Mouse (Mus musculus) heart, postnatal 0 days (tissue): ENCODE data around the gene Eid2b. TPM values are rescaled to one million over a fixed set of nuclear protein-coding genes. Genes with fewer than 3 reads are reported as not detected.

ENCODE experiments used
- ATAC-seq: fragments of 200-750 bp; cut with Nextera tagmentation; 2 replicates; pipeline ENCODE4 v1.8.0; 2017; ENCODE audit warnings: low read depth, moderate number of reproducible peaks, moderate library complexity; ENCODE audit not compliant: insufficient read depth
- DNase-seq: peaks from one replicate; pipeline ENCODE4 v3.0.0-alpha.2; 2016; ENCODE audit warnings: low spot score
- H3K27ac ChIP-seq: fragments of 300-500 bp; sonication (generic); 2 replicates; pipeline ENCODE4 v1.5.1; 2014; ENCODE audit warnings: low read depth, mild to moderate bottlenecking
- H3K27me3 ChIP-seq: fragments of 300-500 bp; sonication (generic); 2 replicates; pipeline ENCODE4 v1.6.1; 2014; ENCODE audit warnings: low read length, mixed read lengths; ENCODE audit not compliant: control insufficient read depth, insufficient read depth
- H3K36me3 ChIP-seq: fragments of 300-500 bp; sonication (generic); replicated peaks from 2 replicates; pipeline ENCODE4 v1.6.1; 2014; ENCODE audit warnings: low read length, mixed read lengths; ENCODE audit not compliant: control insufficient read depth, insufficient read depth
- H3K4me1 ChIP-seq: fragments of 300-500 bp; sonication (generic); 2 replicates; pipeline ENCODE4 v1.6.1; 2014; ENCODE audit warnings: antibody characterized with exemption; ENCODE audit not compliant: control insufficient read depth, insufficient read depth
- H3K4me2 ChIP-seq: fragments of 300-500 bp; sonication (generic); 2 replicates; pipeline ENCODE4 v1.6.1; 2014; ENCODE audit warnings: low read depth, mild to moderate bottlenecking, low read length, moderate library complexity
- H3K4me3 ChIP-seq: fragments of 300-500 bp; sonication (generic); 2 replicates; pipeline ENCODE4 v1.5.1; 2014; ENCODE audit warnings: low read depth, low read length
- H3K9ac ChIP-seq: fragments of 300-500 bp; sonication (generic); replicated peaks from 2 replicates; pipeline ENCODE4 v1.6.1; 2014; ENCODE audit warnings: low read depth, low read length, mixed read lengths
- H3K9me3 ChIP-seq: fragments of 300-500 bp; sonication (generic); replicated peaks from 2 replicates; pipeline ENCODE4 v1.6.1; 2016; ENCODE audit warnings: low read length; ENCODE audit not compliant: control insufficient read depth
- CTCF ChIP-seq: IDR thresholded peaks from 2 replicates; pipeline ENCODE4 v1.5.1; 2016; ENCODE audit warnings: antibody characterized with exemption, control low read depth, low read depth
- EP300 ChIP-seq: IDR thresholded peaks from 2 replicates; pipeline ENCODE4 v1.6.1; 2016; ENCODE audit warnings: antibody characterized with exemption, low read depth
- WGBS: fragments of 180-500 bp; shearing (Covaris S2); extraction: QIAGEN DNeasy Blood & Tissue Kit; methylation state at CpG from one replicate; pipeline ENCODE4 v1.1.7; 2014; 5-methylcytosine and 5-hydroxymethylcytosine counted together
- polyA plus RNA-seq: library from polyadenylated mRNA; unstranded; fragments of >200 nt; fragmentation: Nextera tagmentation; extraction: Ambion mirVana; gene quantifications from 2 replicates; pipeline ENCODE4 v1.2.1, GENCODE M21; 2015
- total RNA-seq: library from RNA; depleted of rRNA; stranded (reverse); fragments of >200 nt; gene quantifications from 2 replicates; pipeline ENCODE4 v1.2.3, GENCODE M21; 2014; ENCODE audit warnings: low replicate concordance; rRNA removed

The Eid2b gene
- total and polyA plus RNA-seq, 2 experiments from 2014 or later = 9.1 to 13.0 TPM

DNA sequence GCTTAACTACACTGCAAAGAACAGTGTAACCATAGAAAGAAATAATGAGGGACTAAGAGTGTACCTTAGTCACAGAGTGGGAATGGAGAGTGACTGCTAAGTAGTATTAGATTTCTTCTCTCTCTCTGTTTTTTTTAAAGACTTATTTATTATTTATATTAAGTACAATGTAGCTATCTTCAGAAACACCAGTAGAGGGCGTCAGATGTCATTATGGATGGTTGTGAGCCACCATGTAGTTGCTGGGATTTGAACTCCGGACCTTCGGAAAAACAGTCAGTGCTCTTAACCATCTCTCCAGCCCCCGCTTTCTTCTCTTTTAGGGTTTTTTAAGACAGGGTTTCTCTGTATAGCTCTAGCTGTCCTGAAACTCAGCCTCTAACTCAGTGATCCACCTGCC lies 48.9 kb downstream of the Eid2b start:
- WGBS = 83% methylated on average over 4 of the region's 4 CpGs
- Histone ChIP-seq H3K36me3 (peaks cover 100% of the 10 kb centered on the region), H3K27me3 (no peaks in the 10 kb centered on the region), H3K4me1 (no peaks in the 10 kb centered on the region), H3K9me3 (no peaks in the 10 kb centered on the region), H3K4me3 (no peak overlapping the region), H3K4me2 (no peak overlapping the region), H3K9ac (no peak overlapping the region), H3K27ac (no peak overlapping the region)
- TF ChIP-seq CTCF = no peak
- DNase-seq (no peak), ATAC-seq (no peak)

GRCm38 (mm10) chr7:28328260-28328659 lies 50.7 kb downstream of the Eid2b start:
- H3K4me3 ChIP-seq = no peak overlapping the region
- DNase-seq (no peak), ATAC-seq (no peak)
- H3K4me1 ChIP-seq = no peaks in the 10 kb centered on the region
- TF ChIP-seq EP300 = no peak
- no peak for TF ChIP-seq CTCF
- 98% methylated on average over 2 of the region's 2 CpGs for WGBS
- no peak overlapping the region for H3K9ac ChIP-seq
- H3K4me2 ChIP-seq = no peak overlapping the region
- no peaks in the 10 kb centered on the region for H3K27me3 ChIP-seq
- H3K36me3 ChIP-seq = peaks cover 88% of the 10 kb centered on the region
- H3K9me3 ChIP-seq = no peaks in the 10 kb centered on the region
- H3K27ac ChIP-seq = no peak overlapping the region

Other genes with a start within 250 kb of the Eid2b start
- gene Psmc4, start 227.6 kb upstream of the Eid2b start, total RNA-seq = 146 and 199 TPM in 2 replicates
- 203 and 207 TPM in 2 replicates for gene Psmc4, start 227.6 kb upstream of the Eid2b start, polyA plus RNA-seq
- 0.46 TPM in 1 of 2 replicates, not detected in the other for gene Fcgbp, start 206.5 kb upstream of the Eid2b start, total RNA-seq
- not detected in 2 replicates for gene Fcgbp, start 206.5 kb upstream of the Eid2b start, polyA plus RNA-seq
- gene 9530053A07Rik, start 148.3 kb upstream of the Eid2b start, total RNA-seq = not detected in 2 replicates
- 0.01 and 0.04 TPM in 2 replicates for gene 9530053A07Rik, start 148.3 kb upstream of the Eid2b start, polyA plus RNA-seq
- gene Fbl, start 108.0 kb upstream of the Eid2b start, total RNA-seq = 6.6 and 21.8 TPM in 2 replicates
- 44.3 and 51.3 TPM in 2 replicates for gene Fbl, start 108.0 kb upstream of the Eid2b start, polyA plus RNA-seq
- gene Dyrk1b, start 98.3 kb upstream of the Eid2b start, total RNA-seq = 21.3 and 37.1 TPM in 2 replicates
- 10.2 and 10.4 TPM in 2 replicates for gene Dyrk1b, start 98.3 kb upstream of the Eid2b start, polyA plus RNA-seq
- gene Eid2, start 9.9 kb upstream of the Eid2b start, total RNA-seq = 6.5 and 18.2 TPM in 2 replicates
- 1.4 and 1.6 TPM in 2 replicates for gene Eid2, start 9.9 kb upstream of the Eid2b start, polyA plus RNA-seq
- gene Selenov, start 13.4 kb downstream of the Eid2b start, total RNA-seq = not detected in 2 replicates
- not detected in 2 replicates for gene Selenov, start 13.4 kb downstream of the Eid2b start, polyA plus RNA-seq
- not detected in 2 replicates for gene Dll3, start 24.5 kb downstream of the Eid2b start, total RNA-seq
- not detected in 2 replicates for gene Dll3, start 24.5 kb downstream of the Eid2b start, polyA plus RNA-seq
- gene Timm50, start 34.3 kb downstream of the Eid2b start, total RNA-seq = 60.6 and 69.9 TPM in 2 replicates
- gene Timm50, start 34.3 kb downstream of the Eid2b start, polyA plus RNA-seq = 90.1 and 90.6 TPM in 2 replicates
- gene Supt5, start 61.0 kb downstream of the Eid2b start, total RNA-seq = 52.3 and 71.4 TPM in 2 replicates
- 36.4 and 36.6 TPM in 2 replicates for gene Supt5, start 61.0 kb downstream of the Eid2b start, polyA plus RNA-seq
- gene Rps16, start 72.9 kb downstream of the Eid2b start, total RNA-seq = 145 and 161 TPM in 2 replicates
- 481 and 513 TPM in 2 replicates for gene Rps16, start 72.9 kb downstream of the Eid2b start, polyA plus RNA-seq
- gene Plekhg2, start 94.9 kb downstream of the Eid2b start, total RNA-seq = 23.5 and 41.7 TPM in 2 replicates
- 11.8 and 13.7 TPM in 2 replicates for gene Plekhg2, start 94.9 kb downstream of the Eid2b start, polyA plus RNA-seq
- gene Zfp36, start 102.5 kb downstream of the Eid2b start, total RNA-seq = 10.8 and 19.2 TPM in 2 replicates
- 12.5 and 13.6 TPM in 2 replicates for gene Zfp36, start 102.5 kb downstream of the Eid2b start, polyA plus RNA-seq
- 42.1 and 51.4 TPM in 2 replicates for gene Med29, start 115.0 kb downstream of the Eid2b start, total RNA-seq
- gene Med29, start 115.0 kb downstream of the Eid2b start, polyA plus RNA-seq = 44.1 and 45.8 TPM in 2 replicates
- gene Paf1, start 115.2 kb downstream of the Eid2b start, total RNA-seq = 29.8 and 66.1 TPM in 2 replicates
- gene Paf1, start 115.2 kb downstream of the Eid2b start, polyA plus RNA-seq = 54.2 and 56.5 TPM in 2 replicates
- 1.5 and 3.0 TPM in 2 replicates for gene Gmfg, start 159.7 kb downstream of the Eid2b start, total RNA-seq
- gene Gmfg, start 159.7 kb downstream of the Eid2b start, polyA plus RNA-seq = 8.9 and 9.8 TPM in 2 replicates
- 1.4 and 3.9 TPM in 2 replicates for gene Lrfn1, start 174.2 kb downstream of the Eid2b start, total RNA-seq
- gene Lrfn1, start 174.2 kb downstream of the Eid2b start, polyA plus RNA-seq = 0.31 and 0.55 TPM in 2 replicates
- gene Ifnl2, start 232.7 kb downstream of the Eid2b start, total RNA-seq = not detected in 2 replicates
- not detected in 2 replicates for gene Ifnl2, start 232.7 kb downstream of the Eid2b start, polyA plus RNA-seq
- gene Ifnl3, start 245.1 kb downstream of the Eid2b start, total RNA-seq = not detected in 2 replicates
- gene Ifnl3, start 245.1 kb downstream of the Eid2b start, polyA plus RNA-seq = not detected in 2 replicates